Mouse (Mus musculus) neural tube, embryonic 14.5 days (tissue): ENCODE data around the gene Dlx6. TPM values are rescaled to one million over a fixed set of nuclear protein-coding genes. Genes with fewer than 3 reads are reported as not detected.

ENCODE experiments used
- ATAC-seq: fragments of 200-750 bp; cut with Nextera tagmentation; 2 replicates; pipeline ENCODE4 v1.8.0; 2017; ENCODE audit warnings: low read depth, mild to moderate bottlenecking, moderate TSS enrichment, moderate library complexity
- H3K27ac ChIP-seq: fragments of 300-500 bp; sonication (generic); 2 replicates; pipeline ENCODE4 v1.5.1; 2014; ENCODE audit warnings: low read depth, mild to moderate bottlenecking, control low read depth, low read length, moderate library complexity, mixed read lengths
- H3K27me3 ChIP-seq: fragments of 300-500 bp; sonication (generic); 2 replicates; pipeline ENCODE4 v1.6.1; 2014; ENCODE audit warnings: low read length; ENCODE audit not compliant: control insufficient read depth, insufficient read depth
- H3K36me3 ChIP-seq: fragments of 300-500 bp; sonication (generic); 2 replicates; pipeline ENCODE4 v1.6.1; 2014; ENCODE audit warnings: low read length, mixed read lengths; ENCODE audit not compliant: control insufficient read depth, insufficient read depth
- H3K4me1 ChIP-seq: fragments of 300-500 bp; sonication (generic); 2 replicates; pipeline ENCODE4 v1.6.1; 2014; ENCODE audit warnings: low read length; ENCODE audit not compliant: control insufficient read depth, insufficient read depth
- H3K4me2 ChIP-seq: fragments of 300-500 bp; sonication (generic); 2 replicates; pipeline ENCODE4 v1.6.1; 2014; ENCODE audit warnings: mild to moderate bottlenecking, low read depth, low read length, control low read depth
- H3K4me3 ChIP-seq: fragments of 300-500 bp; sonication (generic); 2 replicates; pipeline ENCODE4 v1.5.1; 2014; ENCODE audit warnings: low read depth, low read length, control low read depth, mixed read lengths
- H3K9ac ChIP-seq: fragments of 300-500 bp; sonication (generic); replicated peaks from 2 replicates; pipeline ENCODE4 v1.6.1; 2014; ENCODE audit warnings: low read depth, mild to moderate bottlenecking, control low read depth, low read length, mixed read lengths
- H3K9me3 ChIP-seq: fragments of 300-500 bp; sonication (generic); 2 replicates; pipeline ENCODE4 v1.6.1; 2016; ENCODE audit warnings: low read length; ENCODE audit not compliant: control insufficient read depth
- WGBS: fragments of 180-500 bp; shearing (Covaris S2); extraction: QIAGEN DNeasy Blood & Tissue Kit; methylation state at CpG from one replicate; pipeline ENCODE4 v1.1.7; 2014; 5-methylcytosine and 5-hydroxymethylcytosine counted together
- polyA plus RNA-seq: library from polyadenylated mRNA; unstranded; fragments of >200 nt; fragmentation: Nextera tagmentation; extraction: Ambion mirVana; gene quantifications from 2 replicates; pipeline ENCODE4 v1.2.1, GENCODE M21; 2014

Gene Dlx6
- polyA plus RNA-seq, 1 experiment from 2014 or later = not detected

- no peak for ATAC-seq
- 1% methylated on average over 12 of the region's 12 CpGs for WGBS
- Histone ChIP-seq H3K4me3 (no peak overlapping the region), H3K27ac (no peak overlapping the region), H3K9ac (no peak overlapping the region), H3K4me1 (no peaks in the 10 kb centered on the region), H3K4me2 (no peak overlapping the region), H3K27me3 (peaks cover 55% of the 10 kb centered on the region), H3K9me3 (no peaks in the 10 kb centered on the region), H3K36me3 (no peaks in the 10 kb centered on the region)
Measured at GRCm38 (mm10) chr6:6849744-6850143, 13.4 kb upstream of the Dlx6 start.

GRCm38 (mm10) chr6:6850324-6851060, 12.6 kb upstream of the Dlx6 start:
- H3K4me1 ChIP-seq = no peaks in the 10 kb centered on the region
- H3K27me3 ChIP-seq = peaks cover 62% of the 10 kb centered on the region
- no peaks in the 10 kb centered on the region for H3K36me3 ChIP-seq
- WGBS = 2% methylated on average over 26 of the region's 26 CpGs
- H3K4me2 ChIP-seq = no peak overlapping the region
- H3K9ac ChIP-seq = no peak overlapping the region
- H3K27ac ChIP-seq = no peak overlapping the region
- H3K9me3 ChIP-seq = no peaks in the 10 kb centered on the region
- no peak overlapping the region for H3K4me3 ChIP-seq
- peak; percentile 22; the same call in 1 of the 2 replicates for ATAC-seq

GRCm38 (mm10) chr6:6851166-6851565, 12.0 kb upstream of the Dlx6 start:
- H3K9ac ChIP-seq = no peak overlapping the region
- H3K4me2 ChIP-seq = no peak overlapping the region
- H3K9me3 ChIP-seq = no peaks in the 10 kb centered on the region
- no peak overlapping the region for H3K27ac ChIP-seq
- no peaks in the 10 kb centered on the region for H3K4me1 ChIP-seq
- H3K4me3 ChIP-seq = no peak overlapping the region
- WGBS = 2% methylated on average over 10 of the region's 10 CpGs
- H3K36me3 ChIP-seq = no peaks in the 10 kb centered on the region
- no peak for ATAC-seq
- peaks cover 66% of the 10 kb centered on the region for H3K27me3 ChIP-seq

- H3K9ac ChIP-seq = no peak overlapping the region
- no peak overlapping the region for H3K4me2 ChIP-seq
- 24% methylated on average over 3 of the region's 3 CpGs for WGBS
- no peak for ATAC-seq
- H3K4me3 ChIP-seq = no peak overlapping the region
- H3K4me1 ChIP-seq = no peaks in the 10 kb centered on the region
- H3K27ac ChIP-seq = no peak overlapping the region
- no peaks in the 10 kb centered on the region for H3K36me3 ChIP-seq
- no peaks in the 10 kb centered on the region for H3K9me3 ChIP-seq
- H3K27me3 ChIP-seq = peaks cover 74% of the 10 kb centered on the region
Measured at GRCm38 (mm10) chr6:6852944-6853343, 10.2 kb upstream of the Dlx6 start.

- H3K9me3 ChIP-seq = no peaks in the 10 kb centered on the region
- ATAC-seq = no peak
- no peak overlapping the region for H3K4me2 ChIP-seq
- H3K4me1 ChIP-seq = no peaks in the 10 kb centered on the region
- no peak overlapping the region for H3K4me3 ChIP-seq
- 2% methylated on average over 9 of the region's 9 CpGs for WGBS
- H3K9ac ChIP-seq = no peak overlapping the region
- no peak overlapping the region for H3K27ac ChIP-seq
- H3K27me3 ChIP-seq = peaks cover 75% of the 10 kb centered on the region
- no peaks in the 10 kb centered on the region for H3K36me3 ChIP-seq
Measured at GRCm38 (mm10) chr6:6854176-6854575, 9.0 kb upstream of the Dlx6 start.

GRCm38 (mm10) chr6:6854902-6855745, 8.0 kb upstream of the Dlx6 start:
- 1% methylated on average over 25 of the region's 25 CpGs for WGBS
- H3K4me3 ChIP-seq = no peak overlapping the region
- peaks cover 80% of the 10 kb centered on the region for H3K27me3 ChIP-seq
- H3K4me2 ChIP-seq = no peak overlapping the region
- no peaks in the 10 kb centered on the region for H3K9me3 ChIP-seq
- no peak for ATAC-seq
- no peaks in the 10 kb centered on the region for H3K36me3 ChIP-seq
- no peak overlapping the region for H3K27ac ChIP-seq
- H3K4me1 ChIP-seq = no peaks in the 10 kb centered on the region
- H3K9ac ChIP-seq = no peak overlapping the region

GRCm38 (mm10) chr6:6855746-6856185, 7.4 kb upstream of the Dlx6 start:
- Histone ChIP-seq H3K27ac (no peak overlapping the region), H3K4me1 (no peaks in the 10 kb centered on the region), H3K9me3 (no peaks in the 10 kb centered on the region), H3K4me3 (no peak overlapping the region), H3K9ac (no peak overlapping the region), H3K4me2 (no peak overlapping the region), H3K36me3 (no peaks in the 10 kb centered on the region), H3K27me3 (peaks cover 81% of the 10 kb centered on the region)
- ATAC-seq = no peak
- under 1% methylated on average over 10 of the region's 10 CpGs for WGBS

GRCm38 (mm10) chr6:6856316-6856715, 6.8 kb upstream of the Dlx6 start:
- WGBS = 1% methylated on average over 20 of the region's 20 CpGs
- Histone ChIP-seq H3K4me1 (no peaks in the 10 kb centered on the region), H3K9me3 (no peaks in the 10 kb centered on the region), H3K4me2 (no peak overlapping the region), H3K27me3 (peaks cover 77% of the 10 kb centered on the region), H3K4me3 (no peak overlapping the region), H3K9ac (no peak overlapping the region), H3K36me3 (no peaks in the 10 kb centered on the region), H3K27ac (no peak overlapping the region)
- no peak for ATAC-seq

- no peak overlapping the region for H3K9ac ChIP-seq
- no peak overlapping the region for H3K4me3 ChIP-seq
- ATAC-seq = no peak
- H3K9me3 ChIP-seq = no peaks in the 10 kb centered on the region
- peaks cover 72% of the 10 kb centered on the region for H3K27me3 ChIP-seq
- no peaks in the 10 kb centered on the region for H3K36me3 ChIP-seq
- H3K4me1 ChIP-seq = no peaks in the 10 kb centered on the region
- 3% methylated on average over 4 of the region's 4 CpGs for WGBS
- no peak overlapping the region for H3K27ac ChIP-seq
- H3K4me2 ChIP-seq = no peak overlapping the region
Measured at GRCm38 (mm10) chr6:6856881-6857280, 6.3 kb upstream of the Dlx6 start.
